Mouse (Mus musculus) myocyte (in vitro differentiated cells): ENCODE measurements around the gene Rbmx. TPM values are rescaled to one million over a fixed set of nuclear protein-coding genes. Genes with fewer than 3 reads are reported as not detected.

Source experiments
- H3K27me3 ChIP-seq: one replicate; pipeline ENCODE4 v1.6.1; 2011; ENCODE audit not compliant: control insufficient read depth, insufficient read depth, insufficient read length
- H3K36me3 ChIP-seq: one replicate; pipeline ENCODE4 v1.6.1; 2011; ENCODE audit not compliant: control insufficient read depth, insufficient read depth
- H3K4me2 ChIP-seq: one replicate; pipeline ENCODE4 v1.6.1; 2011; ENCODE audit warnings: low read depth, control low read depth
- H3K4me3 ChIP-seq: one replicate; pipeline ENCODE4 v1.5.1; 2011; ENCODE audit warnings: mild to moderate bottlenecking, control low read depth, moderate library complexity
- H3K79me2 ChIP-seq: one replicate; pipeline ENCODE4 v1.6.1; 2011; ENCODE audit not compliant: control insufficient read depth, insufficient read depth
- H3ac ChIP-seq: one replicate; pipeline ENCODE4 v1.6.1; 2011; ENCODE audit not compliant: control insufficient read depth, insufficient read length
- CEBPB ChIP-seq: IDR thresholded peaks from 2 replicates; pipeline ENCODE4 v1.6.1; 2011; ENCODE audit warnings: mild to moderate bottlenecking, moderate library complexity; ENCODE audit not compliant: poor library complexity, insufficient read depth, severe bottlenecking
- E2F4 ChIP-seq: IDR thresholded peaks from one replicate; pipeline ENCODE4 v1.6.1; 2011; ENCODE audit warnings: mild to moderate bottlenecking, control low read depth, moderate library complexity; ENCODE audit not compliant: insufficient read depth
- MAX ChIP-seq: IDR thresholded peaks from one replicate; pipeline ENCODE4 v1.6.1; 2011; ENCODE audit warnings: low read depth, mild to moderate bottlenecking, control low read depth
- MYOD1 ChIP-seq, 3 experiments: IDR thresholded peaks; one replicate each; pipeline ENCODE4 v1.6.1; 2011; ENCODE audit warnings: control low read depth in 2 of 3, low read depth in 2 of 3, mild to moderate bottlenecking in 2 of 3, moderate library complexity in 1 of 3; ENCODE audit not compliant: insufficient read length in 2 of 3, control insufficient read depth in 1 of 3
- MYOG ChIP-seq, 3 experiments: IDR thresholded peaks; one replicate each; pipeline ENCODE4 v1.6.1; 2011; ENCODE audit warnings: control low read depth in 2 of 3, low read depth in 2 of 3, mild to moderate bottlenecking in 2 of 3; ENCODE audit not compliant: insufficient read length in 2 of 3, control insufficient read depth in 1 of 3, insufficient read depth in 1 of 3
- POLR2A ChIP-seq: IDR thresholded peaks from one replicate; pipeline ENCODE4 v1.6.1; 2011; ENCODE audit warnings: low read depth, mild to moderate bottlenecking, control low read depth, moderate library complexity; ENCODE audit not compliant: insufficient read length
- POLR2AphosphoS2 ChIP-seq: IDR thresholded peaks from one replicate; pipeline ENCODE4 v1.6.1; 2011; ENCODE audit warnings: low read depth, control low read depth; ENCODE audit not compliant: insufficient read length
- REST ChIP-seq: IDR thresholded peaks from one replicate; pipeline ENCODE4 v1.6.1; 2011; ENCODE audit warnings: mild to moderate bottlenecking, control low read depth, moderate library complexity; ENCODE audit not compliant: insufficient read depth, insufficient read length
- SRF ChIP-seq: IDR thresholded peaks from one replicate; pipeline ENCODE4 v1.6.1; 2011; ENCODE audit warnings: low read depth; ENCODE audit not compliant: control insufficient read depth, insufficient read length
- TCF12 ChIP-seq: IDR thresholded peaks from one replicate; pipeline ENCODE4 v1.6.1; 2011; ENCODE audit warnings: mild to moderate bottlenecking, control low read depth; ENCODE audit not compliant: poor library complexity, insufficient read depth, severe bottlenecking
- TCF3 ChIP-seq: IDR thresholded peaks from one replicate; pipeline ENCODE4 v1.6.1; 2011; ENCODE audit warnings: low read depth, control low read depth; ENCODE audit not compliant: insufficient read length
- USF1 ChIP-seq: IDR thresholded peaks from one replicate; pipeline ENCODE4 v1.6.1; 2011; ENCODE audit warnings: low read depth, mild to moderate bottlenecking, control low read depth, moderate library complexity
- polyA plus RNA-seq: library from polyadenylated mRNA; unstranded; fragments of >200 nt; fragmentation: generic; extraction: Trizol; gene quantifications from one replicate; pipeline ENCODE4 v1.2.1, GENCODE M21; 2012; ENCODE audit warnings: missing spikeins

Gene Rbmx
- polyA plus RNA-seq, 1 experiment: 14.2 TPM

DNA sequence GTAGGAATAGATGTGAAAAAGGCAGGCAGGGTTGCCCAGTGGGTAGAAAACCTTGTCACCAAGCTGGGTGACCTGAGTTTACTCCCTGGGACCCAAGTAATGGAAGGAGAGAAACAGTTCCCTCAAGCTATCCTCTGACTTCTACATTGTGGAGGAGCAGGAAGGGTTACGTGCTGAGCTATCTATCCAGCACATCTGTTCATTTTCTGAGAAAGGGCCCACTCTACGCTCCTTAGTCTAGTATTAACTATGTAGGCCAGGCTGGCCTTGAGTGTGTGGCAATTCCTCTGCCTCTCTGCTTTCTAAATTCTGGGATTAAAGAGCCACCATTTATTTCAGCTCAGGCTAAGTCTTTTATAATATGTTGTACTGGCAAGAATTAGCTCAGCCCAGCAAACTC is 19.3 kb downstream of the Rbmx start:
- no peaks in the 10 kb centered on the region for H3K27me3 ChIP-seq
- H3K36me3 ChIP-seq: no peaks in the 10 kb centered on the region
- H3ac ChIP-seq: no peak overlapping the region
- no peak for TF ChIP-seq POLR2AphosphoS2
- no peak for TF ChIP-seq E2F4
- no peak for TF ChIP-seq MYOG (IDR thresholded peaks at IDR 0.05; ENCODE audit: control insufficient read depth in 1 of 3, insufficient read depth in 1 of 3, insufficient read length in 2 of 3, low read depth in 2 of 3)
- TF ChIP-seq TCF3: no peak
- TF ChIP-seq TCF12: no peak
- TF ChIP-seq MYOD1 (IDR thresholded peaks at IDR 0.05; ENCODE audit: control insufficient read depth in 1 of 3, insufficient read length in 2 of 3, low read depth in 2 of 3): no peak
- no peak for TF ChIP-seq REST
- TF ChIP-seq MAX: no peak
- no peak for TF ChIP-seq SRF
- no peaks in the 10 kb centered on the region for H3K79me2 ChIP-seq
- H3K4me3 ChIP-seq: no peak overlapping the region
- H3K4me2 ChIP-seq: no peak overlapping the region

DNA sequence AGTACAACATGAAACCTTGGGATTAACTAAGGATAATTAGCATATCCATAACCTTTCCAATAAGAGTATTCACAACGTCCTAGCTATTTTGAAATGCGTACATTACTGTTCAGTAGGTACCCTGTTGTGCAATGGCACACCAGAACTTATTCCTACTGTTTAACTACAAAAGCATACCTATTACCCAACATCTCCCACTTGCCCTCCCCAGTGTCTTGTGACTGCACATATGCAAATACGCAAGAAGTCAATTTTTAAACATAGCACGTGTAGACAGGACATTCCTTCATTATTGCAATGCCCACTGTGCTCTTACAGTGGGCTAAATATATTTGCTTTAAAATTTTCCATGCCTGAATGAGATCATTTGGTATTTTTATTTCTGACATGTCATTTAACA is 19.9 kb downstream of the Rbmx start:
- Histone ChIP-seq H3K27me3 (no peaks in the 10 kb centered on the region), H3K79me2 (no peaks in the 10 kb centered on the region), H3ac (no peak overlapping the region), H3K36me3 (no peaks in the 10 kb centered on the region), H3K4me2 (no peak overlapping the region), H3K4me3 (no peak overlapping the region)
- no peak for TF ChIP-seq POLR2A
- TF ChIP-seq CEBPB: no peak
- no peak for TF ChIP-seq USF1

DNA sequence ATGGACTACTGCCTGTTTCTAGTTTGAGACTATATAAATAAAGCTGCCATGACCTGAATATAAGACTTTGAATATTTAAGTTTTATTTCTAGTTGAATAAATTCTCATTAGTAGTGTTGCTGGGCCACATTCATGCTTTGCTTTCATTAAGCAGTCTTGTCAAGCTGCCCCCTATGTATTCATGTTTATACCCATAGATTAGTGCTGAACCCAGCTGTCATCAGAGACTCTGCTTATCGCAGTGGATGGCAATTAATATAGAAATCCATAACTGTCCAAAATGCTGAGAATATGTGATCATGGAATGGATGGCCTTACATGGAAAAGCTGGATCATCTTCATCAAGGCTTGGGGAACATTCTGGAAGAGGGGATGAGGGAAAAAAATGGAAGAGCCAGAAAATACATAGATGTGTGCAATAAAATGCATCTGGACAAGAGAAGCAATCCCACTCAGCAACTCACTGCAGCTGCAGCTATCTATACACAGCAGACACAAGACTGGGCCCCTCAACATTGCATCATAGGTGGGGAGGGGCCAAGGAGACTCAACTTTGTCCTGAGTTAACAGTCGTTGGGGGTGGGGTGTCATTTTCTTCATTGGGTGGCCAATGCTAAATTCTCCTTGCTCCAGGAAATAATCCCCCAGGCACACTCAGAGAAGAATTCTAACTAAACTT is 27.8 kb downstream of the Rbmx start:
- Histone ChIP-seq H3K36me3 (no peaks in the 10 kb centered on the region), H3K4me2 (no peak overlapping the region), H3K27me3 (no peaks in the 10 kb centered on the region), H3K4me3 (no peak overlapping the region), H3ac (no peak overlapping the region), H3K79me2 (no peaks in the 10 kb centered on the region)
- TF ChIP-seq TCF12 (no peak), MAX (no peak), POLR2A (no peak), USF1 (no peak), POLR2AphosphoS2 (no peak), SRF (no peak), REST (no peak), MYOG (IDR thresholded peaks at IDR 0.05; ENCODE audit: control insufficient read depth in 1 of 3, insufficient read depth in 1 of 3, insufficient read length in 2 of 3, low read depth in 2 of 3) (no peak), CEBPB (no peak), MYOD1 (IDR thresholded peaks at IDR 0.05; ENCODE audit: control insufficient read depth in 1 of 3, insufficient read length in 2 of 3, low read depth in 2 of 3) (no peak), E2F4 (no peak), TCF3 (no peak)

DNA sequence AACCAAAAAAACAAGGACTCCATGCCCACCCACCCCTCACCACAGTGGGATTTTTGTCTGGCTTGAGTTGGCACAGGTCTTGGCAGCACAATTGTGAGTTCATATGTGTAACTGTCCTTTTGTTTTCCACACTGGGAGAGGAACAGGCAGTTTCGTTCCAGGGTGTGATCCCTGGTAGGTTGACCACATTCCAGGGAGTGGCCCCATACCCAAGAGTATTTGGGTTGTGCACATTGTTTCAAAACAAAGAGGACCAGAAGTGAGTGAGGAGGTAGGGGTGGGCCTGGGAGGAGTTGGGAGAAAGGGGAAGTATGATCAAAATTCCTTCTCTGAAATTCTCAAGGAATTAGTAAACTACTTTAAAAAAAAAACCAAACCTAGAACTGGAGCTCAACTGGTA is 33.5 kb downstream of the Rbmx start:
- Histone ChIP-seq H3K27me3 (no peaks in the 10 kb centered on the region), H3K4me2 (no peak overlapping the region), H3K4me3 (no peak overlapping the region), H3ac (no peak overlapping the region), H3K36me3 (no peaks in the 10 kb centered on the region), H3K79me2 (no peaks in the 10 kb centered on the region)
- TF ChIP-seq POLR2A: no peak
- no peak for TF ChIP-seq REST
- no peak for TF ChIP-seq MYOG (IDR thresholded peaks at IDR 0.05; ENCODE audit: control insufficient read depth in 1 of 3, insufficient read depth in 1 of 3, insufficient read length in 2 of 3, low read depth in 2 of 3)
- TF ChIP-seq TCF12: no peak
- no peak for TF ChIP-seq SRF
- no peak for TF ChIP-seq MAX
- no peak for TF ChIP-seq E2F4
- no peak for TF ChIP-seq POLR2AphosphoS2
- no peak for TF ChIP-seq CEBPB
- TF ChIP-seq MYOD1 (IDR thresholded peaks at IDR 0.05; ENCODE audit: control insufficient read depth in 1 of 3, insufficient read length in 2 of 3, low read depth in 2 of 3): no peak
- no peak for TF ChIP-seq TCF3
- no peak for TF ChIP-seq USF1

DNA sequence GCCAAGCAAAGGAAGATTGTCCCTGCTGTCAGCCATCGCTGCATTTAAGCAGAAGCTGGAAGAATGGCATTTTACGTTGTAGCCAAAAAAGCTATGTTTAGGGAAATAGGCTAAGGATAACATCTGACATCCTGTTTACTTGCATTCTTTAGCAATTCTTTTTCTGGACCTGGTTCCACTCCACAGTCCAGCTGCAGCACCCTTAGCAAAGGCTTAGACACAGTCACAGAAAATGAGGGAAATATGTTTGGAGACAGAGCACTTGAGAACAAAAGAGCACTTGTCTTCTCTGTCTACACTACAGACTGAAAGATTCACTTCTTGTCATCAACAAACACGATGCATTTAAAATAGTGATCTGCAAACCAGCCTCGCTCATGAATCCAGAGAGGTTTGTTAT is 53.6 kb downstream of the Rbmx start:
- H3K27me3 ChIP-seq: no peaks in the 10 kb centered on the region
- no peaks in the 10 kb centered on the region for H3K79me2 ChIP-seq
- no peak overlapping the region for H3ac ChIP-seq
- TF ChIP-seq MYOG (IDR thresholded peaks at IDR 0.05; ENCODE audit: control insufficient read depth in 1 of 3, insufficient read depth in 1 of 3, insufficient read length in 2 of 3, low read depth in 2 of 3): no peak
- no peak for TF ChIP-seq CEBPB
- no peak for TF ChIP-seq REST
- no peak for TF ChIP-seq MYOD1 (IDR thresholded peaks at IDR 0.05; ENCODE audit: control insufficient read depth in 1 of 3, insufficient read length in 2 of 3, low read depth in 2 of 3)
- TF ChIP-seq POLR2A: no peak
- TF ChIP-seq TCF12: no peak
- no peak for TF ChIP-seq MAX
- H3K4me3 ChIP-seq: no peak overlapping the region
- no peaks in the 10 kb centered on the region for H3K36me3 ChIP-seq
- H3K4me2 ChIP-seq: peak overlapping the region; percentile 72
